Mouse (Mus musculus): ENCODE results near the gene Neto2.

Gene Neto2

DNA sequence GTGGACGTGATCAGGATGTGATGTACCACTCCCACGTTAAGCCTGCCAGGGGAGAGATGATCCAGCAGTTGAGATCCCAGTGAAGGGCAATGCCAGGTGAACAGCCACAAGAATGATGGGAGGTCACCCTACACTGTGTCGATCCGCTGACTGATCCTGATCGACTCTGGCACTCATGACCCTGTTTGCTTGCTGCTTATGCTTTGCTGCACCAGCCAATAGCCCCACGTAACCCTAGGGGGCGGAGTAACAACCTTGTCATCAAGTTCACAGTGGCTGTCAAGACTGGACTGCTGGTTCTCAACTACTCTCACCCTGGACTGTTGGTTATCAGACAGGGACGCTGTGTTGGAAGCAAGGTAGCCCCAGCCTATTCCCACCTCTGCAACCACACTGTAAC, 99.0 kb downstream of the Neto2 start:
- DNase-seq, result no peak

DNA sequence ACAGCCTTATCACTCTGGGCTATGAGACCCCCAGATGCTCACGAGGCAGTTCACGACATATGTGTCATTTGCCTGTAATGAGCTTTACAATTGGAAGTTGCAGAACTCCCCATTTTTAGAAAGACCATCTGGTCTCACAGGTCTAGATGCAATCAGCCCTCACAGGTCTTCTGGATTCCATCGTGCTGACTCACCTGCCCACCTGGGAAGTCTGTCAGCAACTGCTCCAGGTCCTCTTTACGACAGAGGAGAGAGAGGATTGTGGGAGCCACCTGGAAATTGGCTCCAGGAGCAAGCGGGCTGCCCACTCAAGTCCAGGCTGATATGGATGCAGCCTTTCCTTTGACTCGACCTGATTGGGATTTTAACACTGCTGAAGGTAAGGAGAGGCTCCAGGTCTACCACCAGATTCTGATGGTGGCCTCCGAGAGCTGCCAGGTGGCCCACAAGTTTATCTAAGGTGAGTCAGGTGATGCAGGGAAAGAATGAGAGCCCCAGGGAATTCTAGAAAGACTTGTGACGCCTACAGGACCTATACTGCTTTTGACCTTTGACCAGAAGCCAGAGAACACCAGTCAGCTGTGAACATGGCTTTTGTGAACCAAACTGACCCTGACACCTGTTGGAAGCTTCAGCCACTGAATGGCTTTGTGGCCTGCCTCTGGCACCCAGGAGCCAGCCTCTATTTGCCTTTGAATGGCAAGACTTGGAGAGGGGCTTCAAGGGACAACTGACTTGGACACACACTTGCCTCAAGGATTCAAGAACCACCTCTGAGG, 103.1 kb downstream of the Neto2 start:
- DNase-seq, result no peak

DNA sequence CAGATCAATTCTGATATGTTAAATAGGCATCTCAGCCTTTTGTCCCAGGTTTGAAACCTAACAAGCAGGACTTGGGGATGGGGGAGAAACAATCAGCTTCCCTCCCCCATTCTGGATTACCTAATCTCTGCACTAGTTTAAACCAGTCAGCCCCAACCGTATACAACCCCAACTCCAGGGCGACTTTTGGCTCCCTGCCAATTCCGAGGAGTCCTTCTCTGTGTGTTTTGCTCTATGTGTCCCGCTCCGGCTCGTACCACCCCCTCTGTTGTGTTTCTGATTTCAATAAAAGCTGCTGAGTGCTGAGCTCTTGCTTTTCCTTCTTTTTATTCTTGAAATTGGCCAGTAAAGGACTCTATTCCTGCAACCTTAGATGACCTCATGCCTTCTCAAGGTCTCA, 105.3 kb downstream of the Neto2 start:
- DNase-seq, result no peak

DNA sequence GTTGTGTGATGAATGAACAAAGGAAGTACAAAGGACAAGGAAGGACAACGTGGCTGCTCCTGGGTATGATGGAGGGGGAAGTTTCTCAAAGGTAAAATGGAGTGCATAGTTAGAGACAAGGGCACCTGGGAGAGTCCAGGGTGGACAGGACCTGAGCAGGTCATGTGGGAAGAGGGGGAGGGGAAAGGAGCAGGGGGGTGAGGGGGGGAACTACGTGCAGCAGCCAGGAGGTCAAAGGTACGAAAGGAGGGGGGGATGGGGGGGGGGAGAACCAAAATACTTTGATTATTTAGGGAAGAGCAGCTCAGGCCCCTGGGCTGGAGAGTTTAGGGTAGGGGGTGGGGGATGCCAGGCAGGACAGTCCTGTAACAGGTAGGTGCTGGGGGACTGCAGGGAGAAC, 105.7 kb downstream of the Neto2 start:
- no peak for DNase-seq

DNA sequence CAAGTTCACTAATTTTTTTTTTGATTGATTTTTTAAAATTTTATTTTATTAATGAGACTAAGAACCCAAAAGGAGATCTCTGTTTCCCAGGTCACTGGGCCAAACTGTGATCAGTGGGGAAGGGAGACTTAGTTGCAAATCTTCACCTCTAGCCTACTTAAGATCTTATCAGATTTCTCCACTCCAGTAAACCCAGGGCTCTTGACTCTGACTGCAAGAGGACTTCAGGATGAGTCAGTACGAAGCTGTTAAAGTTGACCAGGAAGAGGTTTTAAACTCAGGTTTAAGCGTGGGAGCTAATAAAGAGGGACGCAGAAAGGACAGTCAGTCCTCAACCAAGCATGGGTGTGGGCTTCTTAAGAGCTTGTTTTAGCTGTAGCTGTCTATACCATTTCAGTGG, 107.4 kb downstream of the Neto2 start:
- no peak for DNase-seq

DNA sequence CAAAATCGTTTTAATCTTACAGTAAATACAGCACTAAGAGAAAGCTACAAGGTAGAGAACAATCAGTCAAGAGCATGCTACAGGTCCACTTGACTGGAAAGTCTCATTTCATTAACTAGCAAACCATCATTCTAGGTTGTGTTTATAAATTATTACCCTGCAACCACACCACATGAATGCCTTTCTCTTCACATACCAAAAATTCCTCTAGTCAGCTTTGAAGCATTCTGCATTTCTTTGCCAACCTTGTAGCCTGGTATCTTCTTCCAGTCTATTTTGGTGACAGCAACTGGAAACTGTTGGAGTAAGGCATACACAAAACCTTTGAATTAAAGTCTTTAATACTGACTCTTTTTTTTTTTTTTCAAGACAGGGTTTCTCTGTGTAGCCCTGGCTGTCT, 109.2 kb downstream of the Neto2 start:
- DNase-seq, result no peak

DNA sequence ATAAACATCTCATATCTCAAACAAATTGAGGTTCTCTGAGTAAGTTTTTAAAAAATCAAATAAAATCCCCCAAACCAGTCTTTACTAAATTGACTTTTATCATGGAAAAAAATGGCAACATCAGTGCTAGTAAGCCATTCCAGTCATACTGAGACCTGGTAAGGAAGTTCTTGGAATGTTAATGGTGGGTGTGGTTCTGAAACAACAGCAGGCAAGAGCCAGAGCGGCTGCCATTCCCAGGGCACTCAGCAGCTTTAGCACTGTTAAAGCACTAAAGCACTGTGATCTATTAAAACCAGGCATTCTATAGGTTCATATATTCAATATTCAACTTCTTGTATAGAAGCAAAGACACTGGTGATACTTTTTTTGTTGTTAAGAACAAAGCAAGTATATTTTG, 110.5 kb downstream of the Neto2 start:
- no peak for DNase-seq

DNA sequence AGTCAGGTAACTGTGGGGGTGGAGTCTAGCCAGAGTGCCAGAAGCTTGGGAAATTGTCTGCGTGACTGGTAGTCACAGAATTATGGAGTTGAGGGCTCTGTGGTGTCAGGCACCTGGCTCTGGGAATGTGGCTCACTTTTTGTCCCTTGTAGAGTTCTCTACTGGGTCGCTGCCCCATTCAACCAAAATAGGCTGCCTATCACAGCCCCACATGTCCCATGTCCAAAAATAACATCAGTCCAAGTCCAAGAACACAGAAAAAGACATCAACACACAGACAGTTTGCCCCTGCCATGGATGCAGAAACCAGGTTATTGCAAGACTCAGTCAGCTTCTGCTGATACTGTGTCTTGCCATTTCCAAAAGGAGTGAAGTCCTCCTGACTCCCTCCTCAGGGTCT, 112.1 kb downstream of the Neto2 start:
- no peak for DNase-seq
